Mouse (Mus musculus) layer of hippocampus, adult 11-12 months (tissue): ENCODE measurements at regions not wholly inside any gene's neighbourhood (a gene's known extent, or its start where the extent isn't known, plus 50 kb on each side); places are given as distances from the start of the nearest gene placed in this dataset.
A peak's percentile ranks its signal among the peaks of the same experiment; 100 is the strongest.

Experiments used
- DNase-seq: peaks from one replicate; pipeline ENCODE4 v3.0.0; 2022; ENCODE audit warnings: low spot score

DNA sequence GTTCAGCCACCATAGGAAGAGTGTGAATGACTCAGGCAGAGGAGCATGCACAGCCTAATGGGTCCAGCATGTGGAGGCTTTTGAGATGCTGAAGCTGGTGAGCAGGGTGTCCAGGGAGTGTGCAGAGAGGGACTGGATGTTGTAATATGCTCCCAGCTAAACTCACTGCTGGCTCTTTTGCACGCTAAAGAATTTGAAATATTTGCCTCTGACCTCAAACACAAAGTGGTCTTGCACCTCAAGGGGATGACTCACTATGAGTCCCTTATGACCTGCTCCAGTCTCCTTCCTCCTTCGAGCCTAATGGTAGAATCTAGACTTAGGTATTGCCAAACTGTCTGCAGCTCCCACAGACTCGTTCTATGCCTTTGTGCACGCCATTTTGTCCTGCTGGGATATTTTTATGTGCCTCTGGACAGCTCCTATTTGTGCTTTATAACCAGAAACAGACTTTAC lies 55.0 kb upstream of the Slit3 start:
- DNase-seq: no peak

GRCm38 (mm10) chr11:35057791-35058190 lies 63.2 kb upstream of the Slit3 start:
- DNase-seq: no peak

DNA sequence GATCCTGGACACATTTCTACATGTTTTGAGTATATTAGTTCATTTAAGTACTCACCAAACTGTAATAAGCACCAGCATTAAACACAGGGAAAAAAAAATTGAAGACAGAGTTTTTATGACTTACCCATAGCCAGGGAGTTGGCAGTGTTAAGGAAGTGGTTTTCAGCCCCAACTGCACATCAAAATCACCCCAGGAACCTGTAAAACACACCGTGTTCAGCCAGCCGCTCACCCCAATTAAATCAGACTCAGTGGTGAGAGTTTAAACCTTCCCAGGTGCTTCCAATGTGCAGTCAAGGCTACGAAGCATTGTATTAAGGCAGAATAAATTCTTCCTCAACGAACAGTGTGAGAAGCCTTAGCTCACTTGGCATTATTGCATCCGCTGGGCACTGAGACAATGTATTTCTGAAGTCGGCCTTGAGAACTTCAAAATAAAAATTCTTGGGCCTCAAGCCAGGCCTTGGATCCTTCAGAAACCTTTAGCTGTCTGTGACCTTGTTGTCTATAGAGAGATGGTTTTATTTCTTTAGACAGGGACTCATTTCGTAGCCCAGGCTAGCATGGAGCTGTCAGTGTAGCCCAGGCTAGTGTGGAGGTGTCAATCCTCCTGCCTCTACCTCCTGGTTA lies 65.4 kb upstream of the Slit3 start:
- DNase-seq: no peak

- DNase-seq: no peak
These were observed 67.4 kb upstream of the Slit3 start for GRCm38 (mm10) chr11:35053613-35053950.

DNA sequence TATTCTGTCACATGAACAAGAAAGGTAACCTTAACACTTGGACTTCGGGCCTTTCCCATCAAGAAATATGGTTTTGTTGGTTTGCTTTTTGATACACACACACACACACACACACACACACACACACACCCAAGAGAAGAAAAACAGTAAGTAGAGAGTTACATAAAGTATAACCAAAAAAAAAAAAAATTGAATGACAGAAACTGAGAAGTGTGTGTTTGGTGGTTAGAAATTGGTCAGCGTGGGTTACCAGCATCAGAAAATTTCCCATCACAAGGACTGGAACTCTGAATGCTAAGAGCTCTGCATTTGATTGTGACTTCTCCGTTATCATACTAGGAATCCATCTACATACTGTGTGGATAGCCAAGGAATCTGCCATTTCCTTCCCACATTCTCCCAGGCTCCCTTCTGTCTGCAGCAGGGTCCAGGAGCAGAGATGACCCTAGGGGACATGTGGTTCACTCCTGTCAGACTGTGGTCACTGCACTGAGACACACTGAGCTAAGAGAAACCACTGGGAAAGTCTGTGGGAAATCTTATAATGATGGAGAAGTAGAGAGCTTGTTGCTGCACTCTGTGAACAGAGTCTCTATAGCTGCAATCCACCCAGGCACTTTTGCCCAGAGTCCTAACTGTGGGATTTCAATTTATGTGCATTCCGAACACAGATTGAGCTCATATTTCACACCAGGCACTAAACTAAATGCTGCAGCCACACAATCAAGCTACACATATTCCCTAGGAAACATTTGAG lies 68.0 kb upstream of the Slit3 start:
- no peak for DNase-seq

- DNase-seq: no peak
These were observed 71.3 kb upstream of the Slit3 start for GRCm38 (mm10) chr11:35049663-35050215.

- DNase-seq: no peak
These were observed 76.4 kb upstream of the Slit3 start for GRCm38 (mm10) chr11:35044659-35045058.

GRCm38 (mm10) chr11:35024448-35024847 lies 96.6 kb upstream of the Slit3 start:
- no peak for DNase-seq

DNA sequence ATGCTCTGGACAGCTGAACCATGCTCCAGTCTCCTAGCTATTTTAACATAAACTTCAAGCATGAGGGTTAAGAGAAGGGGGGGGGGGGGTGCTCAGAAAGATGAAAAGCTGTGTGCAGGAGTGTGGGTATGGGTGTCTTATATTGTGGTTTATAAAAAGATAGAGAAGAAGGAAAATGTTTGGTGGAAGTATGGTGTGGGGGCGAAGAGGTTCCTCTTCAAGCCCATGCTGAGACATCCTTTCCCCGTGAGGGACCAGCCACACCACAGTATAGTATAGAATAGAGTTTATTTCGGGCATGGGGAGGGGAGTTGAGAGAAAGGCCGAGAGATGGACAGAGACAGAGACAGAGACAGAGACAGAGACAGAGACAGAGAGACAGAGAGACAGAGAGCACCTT lies 97.2 kb upstream of the Slit3 start:
- no peak for DNase-seq

DNA sequence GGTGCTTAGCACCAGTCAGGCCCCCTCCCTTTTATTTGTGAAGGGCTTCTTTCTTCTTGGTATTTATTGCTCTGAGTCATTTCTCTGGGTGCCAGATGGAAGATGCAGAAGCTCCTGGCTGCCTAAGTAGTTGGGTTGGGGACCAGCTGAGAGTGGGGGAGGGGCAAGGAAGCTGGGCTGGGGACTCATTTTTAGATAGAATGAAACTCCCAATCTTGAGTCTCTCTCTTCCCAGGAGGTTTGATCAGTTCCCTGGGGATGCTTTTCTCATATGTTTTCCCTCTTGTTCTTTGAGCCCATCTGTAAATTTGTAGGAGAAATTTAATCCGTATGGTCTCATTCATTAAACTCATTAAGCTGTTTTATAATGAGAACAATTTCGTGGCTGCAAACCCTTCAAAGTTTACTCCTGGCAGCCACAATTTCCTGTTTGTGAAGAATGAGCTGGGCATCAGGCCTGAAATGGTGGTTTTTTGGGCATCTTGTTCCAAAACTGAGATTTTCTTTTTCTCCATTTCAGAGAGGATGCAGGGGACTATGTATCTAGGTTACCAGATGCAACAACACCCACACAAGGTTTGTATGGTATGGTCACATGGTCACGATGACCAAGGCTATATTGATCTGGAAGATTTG lies 98.9 kb upstream of the Slit3 start:
- DNase-seq: peak; percentile 70

DNA sequence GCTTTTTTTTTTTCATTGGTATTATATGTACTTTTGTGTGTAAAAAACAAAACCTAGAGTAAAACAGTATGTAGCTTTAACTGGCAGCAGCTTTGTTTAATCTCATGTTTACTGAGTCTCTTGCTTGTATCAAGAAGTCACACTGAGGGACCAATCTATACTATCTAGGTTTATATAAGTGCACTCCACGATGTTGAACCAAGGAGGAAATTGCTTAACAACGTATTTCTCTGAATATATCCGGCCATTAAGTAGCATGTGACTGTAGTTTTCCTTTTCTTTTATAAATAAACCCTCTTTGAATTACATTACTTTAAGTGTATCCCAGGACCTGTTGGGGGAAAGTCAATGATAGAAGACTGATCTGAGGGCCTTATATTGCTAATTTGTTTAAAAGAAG lies 104.0 kb upstream of the Slit3 start:
- no peak for DNase-seq

GRCm38 (mm10) chr11:35011521-35012476 lies 109.2 kb upstream of the Slit3 start:
- DNase-seq: peak; percentile 18

DNA sequence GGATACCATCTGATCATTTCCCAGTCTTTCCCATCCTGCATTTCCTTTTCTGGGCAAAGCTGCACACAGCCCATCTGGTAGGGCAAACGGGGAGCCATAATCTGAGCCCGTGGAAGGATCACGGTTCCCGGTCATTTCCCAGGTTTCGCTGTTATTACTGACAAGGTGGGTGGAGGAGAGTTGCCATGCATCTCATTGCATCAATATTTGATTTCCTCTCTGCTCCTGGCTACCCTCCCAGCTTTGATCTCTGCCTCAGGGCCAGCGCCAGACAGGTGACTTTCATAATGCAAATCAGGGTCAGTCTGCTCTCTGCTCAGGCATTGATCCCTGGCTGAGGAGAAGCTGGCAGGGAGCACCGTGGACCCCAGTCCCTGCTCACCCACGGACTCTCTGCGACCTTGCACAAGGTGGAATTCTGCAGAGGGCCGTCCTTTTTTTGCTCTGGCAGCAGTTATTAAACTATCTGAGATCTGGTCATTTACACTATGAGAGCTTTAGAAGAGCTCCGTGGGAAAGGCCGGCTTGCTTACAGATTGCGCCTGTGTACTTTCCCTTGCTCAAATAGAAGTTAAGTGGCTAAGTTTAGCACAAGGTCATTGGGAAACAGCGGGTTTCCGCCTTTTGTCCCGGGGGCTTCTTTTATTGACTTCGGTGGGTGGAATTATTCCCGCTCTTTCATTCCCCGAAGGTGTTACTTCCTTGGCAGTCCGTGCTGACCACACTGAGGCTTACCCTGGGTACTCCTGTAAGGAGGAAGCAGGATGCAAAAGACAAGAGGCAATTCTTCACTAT lies 114.1 kb upstream of the Slit3 start:
- no peak for DNase-seq

DNA sequence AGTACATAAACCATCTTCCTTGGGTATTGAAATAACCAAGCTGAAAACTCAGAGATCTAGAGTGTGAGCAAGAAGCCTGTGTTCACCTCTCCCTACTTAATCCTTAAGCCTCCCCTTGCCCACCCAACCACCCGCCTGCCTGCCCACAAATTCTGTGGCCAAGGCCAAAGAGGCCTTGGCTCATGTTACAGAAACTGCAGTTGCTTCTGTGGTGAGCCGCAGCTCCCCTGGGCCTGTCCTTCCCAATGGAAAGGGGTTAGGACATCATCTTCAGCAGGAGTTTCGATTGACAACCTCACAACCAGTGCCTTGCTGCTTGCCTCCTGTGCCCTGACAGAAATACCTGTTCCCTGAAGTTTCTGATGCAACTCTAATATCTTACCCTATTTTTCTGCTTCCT lies 115.9 kb upstream of the Slit3 start:
- no peak for DNase-seq

GRCm38 (mm10) chr11:35004431-35004830 lies 116.6 kb upstream of the Slit3 start:
- no peak for DNase-seq

DNA sequence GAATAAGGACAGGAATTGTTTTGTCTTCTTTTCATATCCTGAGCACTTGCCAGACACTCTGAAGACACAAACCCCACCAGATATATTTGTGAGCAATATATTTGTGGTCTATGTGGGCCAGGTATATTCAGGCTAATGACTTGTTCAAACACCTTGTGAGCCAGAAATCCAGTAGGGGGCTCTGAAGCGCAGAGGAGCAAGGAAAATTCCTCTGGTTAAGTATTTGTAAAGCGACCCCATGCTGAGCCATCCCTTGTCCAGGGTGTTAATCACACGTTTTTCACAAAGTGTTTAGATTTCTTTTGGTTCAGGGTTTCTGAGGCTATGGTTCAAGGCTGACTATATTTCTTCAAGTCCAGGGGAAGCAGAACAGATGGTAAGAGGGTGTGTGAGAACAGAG lies 117.1 kb upstream of the Slit3 start:
- no peak for DNase-seq

DNA sequence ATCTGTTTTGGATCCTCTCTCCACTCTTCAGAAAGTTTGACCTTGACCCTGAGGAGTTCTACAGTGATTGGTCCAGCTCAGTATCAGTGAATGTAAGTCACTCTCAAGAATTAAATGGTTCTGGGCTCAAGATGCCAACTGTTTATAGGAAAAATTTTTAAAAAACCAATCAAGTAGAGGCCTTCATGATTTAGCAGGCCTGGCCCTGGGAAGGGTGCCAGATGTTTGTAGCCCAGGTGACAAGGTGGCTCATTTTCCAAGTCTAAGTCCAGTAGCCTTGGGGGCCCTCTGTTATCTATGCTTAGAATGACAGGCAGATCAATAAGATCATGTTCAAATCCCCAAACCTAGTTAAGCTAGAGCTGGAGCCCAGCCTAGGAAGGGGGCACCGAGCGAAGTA lies 123.1 kb upstream of the Slit3 start:
- DNase-seq: no peak

DNA sequence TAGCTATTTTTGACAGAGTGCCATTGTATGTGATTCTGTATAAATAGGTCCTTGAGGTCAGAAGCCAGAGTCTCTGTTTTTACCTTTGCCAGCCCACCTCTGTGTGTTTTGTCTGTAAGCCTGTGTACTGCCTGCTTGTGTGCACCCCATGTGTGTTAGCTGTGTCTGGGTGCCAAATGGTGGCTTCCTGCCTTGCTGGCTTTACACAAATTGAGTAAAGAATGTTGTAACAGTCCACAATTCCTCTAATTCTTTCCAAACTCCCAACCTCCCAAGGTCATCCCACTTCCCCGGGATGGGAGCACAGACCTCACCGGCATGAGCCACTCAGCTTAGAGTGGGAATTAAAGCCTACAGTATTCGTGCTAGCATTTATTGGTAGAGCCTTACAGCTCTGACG lies 125.5 kb upstream of the Slit3 start:
- no peak for DNase-seq

GRCm38 (mm10) chr11:34982775-34983457 lies 138.1 kb upstream of the Slit3 start:
- no peak for DNase-seq

- DNase-seq: no peak
These were observed 140.8 kb upstream of the Slit3 start for GRCm38 (mm10) chr11:34980210-34980609.

DNA sequence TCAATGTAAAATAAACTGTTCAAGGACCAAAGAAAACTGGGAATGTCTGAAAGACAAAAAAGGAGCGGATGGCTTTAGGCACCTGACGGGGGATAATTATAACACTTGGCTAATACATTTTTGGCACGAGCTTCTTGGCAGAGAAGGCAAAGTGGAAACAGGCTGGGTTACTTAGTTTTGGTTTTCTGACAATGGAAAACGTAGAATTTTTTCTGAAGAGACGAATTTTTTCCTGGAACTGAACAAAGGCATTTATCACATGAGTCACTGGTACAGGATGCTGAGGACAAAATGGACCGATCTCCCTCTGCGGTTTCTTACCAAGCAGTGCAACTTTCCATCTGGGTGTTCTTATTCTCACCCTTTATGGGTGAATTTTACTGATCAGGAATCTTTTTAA lies 143.2 kb upstream of the Slit3 start:
- DNase-seq: no peak
